Mouse (Mus musculus) lung, adult 2 months (tissue): Measurements from ENCODE around the gene Icam2.
"Not testable (repeated sequence)": the region's sequence is repeated elsewhere in the genome, so short reads cannot be mapped to it uniquely, and the experiment has no call there.

Source experiments
- CTCF ChIP-seq: fragments of 200-500 bp; IDR thresholded peaks from 2 replicates; pipeline ENCODE4 v1.5.1; 2011; ENCODE audit warnings: mild to moderate bottlenecking, low read length, control low read depth; ENCODE audit not compliant: insufficient read depth
- POLR2A ChIP-seq: fragments of 200-500 bp; IDR thresholded peaks from 2 replicates; pipeline ENCODE4 v1.6.1; 2011; ENCODE audit warnings: low read depth, mild to moderate bottlenecking, control low read depth, low read length, borderline replicate concordance; ENCODE audit errors: extremely low read depth

GRCm38 (mm10) chr11:106339323-106339722 lies 48.6 kb downstream of the Icam2 start:
- not testable (repeated sequence) for TF ChIP-seq POLR2A, CTCF
